Mouse (Mus musculus) Muller cell, postnatal 12 days (primary cell): ENCODE measurements around the gene Urad.

Experiments used
- DNase-seq: peaks from one replicate; pipeline ENCODE4 v3.0.0-alpha.2; 2015; ENCODE audit errors: inconsistent ontology term

Urad gene

DNA sequence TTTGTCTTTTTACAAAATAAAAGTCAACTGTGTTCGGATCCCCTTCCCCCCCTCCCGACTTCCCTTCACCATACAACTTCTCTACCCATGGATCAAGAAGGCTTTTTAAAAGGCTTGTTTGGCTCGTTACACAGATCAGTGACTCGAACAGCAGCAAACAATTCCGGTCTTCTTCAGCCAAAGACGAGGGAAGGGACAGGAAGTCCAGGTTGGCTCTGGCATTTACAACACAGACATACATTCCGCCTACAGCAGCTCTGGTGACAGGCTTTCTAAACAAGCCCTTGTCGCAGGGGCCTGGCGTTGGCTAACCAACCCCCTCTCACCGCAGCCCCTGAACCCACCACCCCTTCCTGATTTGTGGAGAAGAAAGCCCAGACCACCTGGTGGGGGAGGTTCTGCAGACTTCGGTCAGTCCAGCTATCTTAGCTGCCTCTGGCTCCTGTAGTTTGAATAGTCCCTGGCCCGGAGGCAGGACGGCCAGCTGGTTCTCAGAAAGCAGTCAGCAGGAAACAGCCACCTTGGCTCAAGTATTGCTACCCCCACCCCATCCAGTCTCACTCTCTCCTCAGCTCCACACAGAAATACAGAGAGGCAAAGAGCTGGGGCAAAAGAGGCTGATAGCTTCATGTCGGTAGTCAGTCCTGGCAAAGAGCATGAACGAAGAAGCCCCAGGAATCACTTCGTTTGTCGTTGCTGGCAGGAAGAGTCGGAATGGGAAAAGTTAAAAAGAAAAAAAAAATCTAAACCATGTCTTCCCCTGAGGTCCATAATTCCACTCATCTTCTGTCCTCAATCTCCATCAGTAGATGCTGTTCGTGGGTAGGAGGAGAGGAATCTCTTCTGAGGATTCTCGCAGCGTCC, 21.1 kb downstream of the Urad start:
- no peak for DNase-seq

DNA sequence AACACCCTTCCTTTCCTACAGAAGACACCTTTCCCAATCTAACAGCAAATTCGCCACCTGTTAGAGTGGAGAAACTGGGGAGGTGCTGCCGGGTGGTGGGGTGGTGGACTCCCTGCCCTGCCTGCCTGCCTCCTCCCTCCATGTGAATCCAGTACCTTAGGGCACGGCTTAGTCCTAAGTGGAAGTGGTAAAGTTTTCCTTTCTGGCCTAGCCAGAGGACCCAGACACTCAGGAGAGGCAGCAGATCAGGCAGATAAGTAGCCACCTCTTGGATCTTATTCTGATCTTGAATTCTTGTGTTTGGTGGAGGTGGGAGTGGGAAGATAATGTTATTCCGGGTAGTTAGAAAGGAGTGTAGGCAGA, 22.3 kb downstream of the Urad start:
- no peak for DNase-seq

DNA sequence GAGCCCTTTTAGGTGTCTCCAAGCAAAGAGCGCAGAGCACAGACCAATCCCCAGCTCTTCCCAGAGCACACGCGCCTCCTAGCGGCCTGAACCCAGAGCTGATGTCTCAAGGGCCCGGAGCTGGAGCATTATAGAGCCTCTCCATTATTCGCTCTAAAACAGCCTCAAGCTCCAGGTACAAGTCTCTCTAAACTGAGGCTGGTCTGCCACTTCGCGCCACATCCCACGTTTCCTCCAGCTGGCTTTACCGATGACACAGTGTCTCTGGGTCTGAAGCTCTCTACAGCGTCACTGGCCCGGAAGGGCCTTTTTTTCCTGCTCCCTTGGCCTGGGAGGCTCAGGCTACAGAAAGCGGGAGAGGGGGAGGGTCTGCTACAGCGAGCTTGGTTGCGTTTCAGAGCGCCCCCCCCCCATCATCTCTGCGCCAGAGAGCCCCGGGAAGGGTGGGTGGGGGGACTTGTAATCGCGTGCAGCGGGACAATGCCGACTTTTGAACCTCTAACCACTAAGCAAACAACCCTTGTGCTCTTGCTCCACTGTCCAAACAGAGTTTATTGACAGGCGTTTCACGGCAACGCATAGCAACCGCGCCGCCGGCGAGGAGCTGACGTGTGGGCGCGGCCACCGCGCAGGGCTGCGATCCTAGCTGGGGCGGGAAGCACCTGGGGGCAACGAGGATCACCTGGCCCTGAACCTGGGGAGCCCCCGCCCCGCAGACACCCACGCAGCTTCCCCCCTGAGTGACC, 22.8 kb downstream of the Urad start:
- no peak for DNase-seq

DNA sequence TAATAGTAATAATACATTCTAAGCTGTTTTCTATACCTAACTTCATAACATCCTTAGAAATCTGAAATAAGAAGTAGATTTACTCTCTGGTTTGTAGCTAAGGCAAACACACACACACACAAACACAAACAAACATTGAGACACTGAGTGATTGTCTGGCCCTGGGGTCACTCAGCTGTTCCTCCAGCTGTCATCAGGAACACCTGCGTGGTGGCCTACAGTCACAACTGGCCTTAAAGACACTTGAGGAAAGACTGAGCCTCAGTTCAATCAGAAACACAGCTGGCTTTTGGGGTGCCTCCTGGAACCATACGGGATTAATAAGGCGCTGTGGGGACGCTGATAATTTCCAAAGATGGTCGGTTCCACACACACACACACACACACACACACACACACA, 25.0 kb downstream of the Urad start:
- no peak for DNase-seq

DNA sequence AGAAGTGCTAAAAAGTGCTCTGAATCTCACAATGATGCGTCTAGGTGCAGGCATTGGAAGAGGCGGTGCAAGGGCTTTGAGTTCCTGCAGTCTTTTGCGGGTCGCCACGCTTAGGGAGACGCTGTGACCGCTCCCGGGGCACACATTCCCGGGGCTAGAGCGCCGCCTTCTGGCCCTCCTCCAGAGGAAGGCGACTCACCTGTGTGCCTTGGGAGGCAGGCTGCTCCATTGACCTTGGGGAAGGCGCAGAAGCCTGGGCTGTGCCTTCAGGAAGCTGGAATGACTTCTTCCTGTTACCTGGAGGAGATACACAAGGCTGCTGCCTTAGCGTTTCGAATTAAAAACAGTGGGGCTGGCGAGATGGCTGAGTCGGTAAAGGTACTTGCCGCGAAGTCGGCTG, 28.1 kb downstream of the Urad start:
- DNase-seq, result no peak

DNA sequence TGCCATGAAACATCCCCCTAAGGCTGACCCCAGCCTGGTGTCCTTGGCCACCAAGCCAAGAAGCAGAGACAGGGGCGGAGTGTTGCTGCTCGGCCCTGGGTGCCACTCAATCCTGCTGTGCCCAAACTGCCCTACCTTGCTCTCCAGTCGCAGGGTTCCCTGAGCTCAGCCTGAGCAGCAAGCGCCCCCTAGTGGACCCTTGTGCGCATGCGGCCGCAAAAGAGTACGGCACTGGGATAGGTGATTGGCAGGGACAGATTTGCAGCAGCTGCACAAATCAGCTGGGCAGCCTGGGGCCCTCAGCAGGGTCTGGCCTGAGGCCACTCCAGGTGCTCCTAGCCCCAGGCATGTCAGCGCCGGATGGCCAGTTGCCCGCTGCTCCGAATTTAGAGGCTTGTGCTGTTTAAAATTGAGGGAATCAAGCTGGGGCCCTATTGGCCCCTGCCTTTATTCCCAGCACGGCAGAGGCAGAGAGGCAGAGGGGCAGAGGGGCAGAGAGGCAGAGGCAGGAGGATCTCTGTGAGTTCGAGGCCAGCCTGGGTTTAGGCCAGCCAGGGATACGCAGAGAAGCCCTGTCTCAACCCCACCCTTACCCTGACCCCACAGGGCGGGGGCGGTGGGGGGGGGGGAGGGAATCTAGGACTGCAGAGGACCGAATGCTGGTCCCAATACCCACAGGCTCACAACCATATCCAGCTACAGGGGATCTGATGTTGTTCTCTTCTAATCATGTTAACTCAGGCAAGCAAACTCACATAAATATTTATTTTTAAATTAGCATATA, 28.9 kb downstream of the Urad start:
- DNase-seq, result peak; percentile 71

DNA sequence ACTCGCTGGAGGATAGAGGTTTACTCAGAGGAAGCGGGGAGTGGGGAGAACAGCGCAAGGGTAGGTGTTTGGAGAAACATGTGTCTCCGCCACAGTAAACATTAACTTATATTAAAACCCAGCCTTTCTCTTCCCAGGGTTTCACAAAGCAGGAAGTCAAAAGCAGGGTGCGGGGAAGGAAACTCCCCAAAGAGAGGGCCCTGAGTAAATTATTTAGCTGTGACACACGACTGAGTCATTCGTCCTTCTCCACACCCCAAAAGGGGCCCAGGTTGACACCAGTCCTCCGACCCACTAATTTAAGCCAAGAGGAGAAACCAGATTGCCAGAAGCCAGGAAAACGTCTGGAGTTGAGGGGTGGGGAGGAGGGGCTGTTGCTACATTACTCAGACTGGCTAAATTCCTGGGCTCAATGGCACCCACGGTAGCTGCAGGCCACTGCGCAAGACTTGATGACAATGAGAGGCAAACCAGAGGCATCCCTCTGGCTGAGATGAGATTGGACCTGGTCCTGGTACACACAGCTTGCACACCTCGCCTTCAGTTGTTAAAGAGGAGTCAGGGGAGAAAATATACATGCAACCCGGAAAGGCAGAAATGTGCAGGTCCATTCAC, 29.6 kb downstream of the Urad start:
- DNase-seq, result no peak

DNA sequence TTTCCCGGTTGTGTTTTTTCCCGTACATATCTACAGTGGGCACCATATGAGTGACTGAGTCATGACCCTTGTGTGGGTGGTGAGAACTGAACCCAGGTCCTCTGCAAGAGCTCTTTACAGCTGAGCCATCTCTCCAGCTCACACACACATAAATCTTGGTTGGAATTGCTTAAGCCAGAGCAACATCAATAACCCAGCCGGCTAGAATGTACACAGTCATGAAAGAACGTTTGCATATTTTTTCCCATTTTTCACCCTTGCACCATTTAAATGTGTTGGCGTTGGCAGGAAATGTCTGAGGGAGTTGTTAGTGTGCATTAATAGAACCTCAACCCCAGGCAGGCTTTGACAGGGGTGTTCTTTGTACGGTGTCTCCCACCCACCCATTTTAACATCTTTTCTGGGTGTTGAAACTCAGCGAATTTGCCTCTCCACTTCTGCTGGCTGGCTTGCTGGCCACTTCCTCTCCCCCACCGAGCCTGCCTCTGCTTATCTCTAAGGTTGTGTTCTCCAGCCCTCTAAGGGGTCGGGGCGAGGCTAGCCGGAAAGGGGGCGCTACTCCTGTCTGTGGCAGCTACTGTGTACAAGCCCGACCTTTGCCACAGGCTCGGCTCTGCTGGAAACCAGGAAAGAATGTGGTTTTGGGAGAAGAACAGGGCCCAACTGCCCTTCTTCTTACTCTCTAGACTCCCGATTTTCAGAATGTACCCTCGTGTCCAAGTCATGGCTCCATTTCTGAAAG, 30.3 kb downstream of the Urad start:
- DNase-seq, result no peak

DNA sequence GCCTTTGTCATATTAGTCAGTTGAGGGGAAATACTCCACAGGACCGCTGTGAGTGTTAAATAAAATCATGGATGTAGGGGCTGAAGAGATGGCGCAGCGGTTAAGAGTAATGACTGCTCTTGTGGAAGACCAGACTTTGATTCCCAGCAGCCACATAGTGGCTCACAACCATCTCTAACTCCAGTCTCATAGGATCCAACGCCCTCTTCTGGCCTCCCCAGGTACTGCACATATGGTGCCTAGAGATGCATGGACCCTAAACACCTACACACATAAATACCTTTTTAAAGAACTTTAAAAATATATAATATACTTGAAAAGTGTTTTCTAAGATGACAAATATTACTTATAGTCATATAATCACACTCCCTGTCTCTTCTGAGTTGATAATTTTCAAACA, 37.9 kb downstream of the Urad start:
- DNase-seq, result no peak

DNA sequence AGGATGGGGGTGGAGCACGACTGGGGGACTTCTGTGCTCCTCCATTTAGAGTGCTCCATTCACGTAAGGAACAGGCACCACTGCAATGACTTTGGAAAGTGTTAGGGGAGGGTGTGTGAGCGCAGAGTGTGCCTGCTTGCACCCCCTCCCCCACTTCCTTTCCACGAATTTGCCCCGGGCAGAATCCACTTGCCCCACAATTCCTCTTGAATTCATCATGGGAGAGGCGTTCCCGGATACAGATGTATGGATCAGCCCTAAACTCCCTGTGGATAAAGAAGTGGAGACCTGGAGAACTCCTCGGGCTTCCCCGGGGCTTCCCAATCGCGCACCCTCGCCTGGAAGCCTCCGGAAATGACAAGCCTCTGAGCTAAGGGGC, 44.7 kb downstream of the Urad start:
- no peak for DNase-seq

DNA sequence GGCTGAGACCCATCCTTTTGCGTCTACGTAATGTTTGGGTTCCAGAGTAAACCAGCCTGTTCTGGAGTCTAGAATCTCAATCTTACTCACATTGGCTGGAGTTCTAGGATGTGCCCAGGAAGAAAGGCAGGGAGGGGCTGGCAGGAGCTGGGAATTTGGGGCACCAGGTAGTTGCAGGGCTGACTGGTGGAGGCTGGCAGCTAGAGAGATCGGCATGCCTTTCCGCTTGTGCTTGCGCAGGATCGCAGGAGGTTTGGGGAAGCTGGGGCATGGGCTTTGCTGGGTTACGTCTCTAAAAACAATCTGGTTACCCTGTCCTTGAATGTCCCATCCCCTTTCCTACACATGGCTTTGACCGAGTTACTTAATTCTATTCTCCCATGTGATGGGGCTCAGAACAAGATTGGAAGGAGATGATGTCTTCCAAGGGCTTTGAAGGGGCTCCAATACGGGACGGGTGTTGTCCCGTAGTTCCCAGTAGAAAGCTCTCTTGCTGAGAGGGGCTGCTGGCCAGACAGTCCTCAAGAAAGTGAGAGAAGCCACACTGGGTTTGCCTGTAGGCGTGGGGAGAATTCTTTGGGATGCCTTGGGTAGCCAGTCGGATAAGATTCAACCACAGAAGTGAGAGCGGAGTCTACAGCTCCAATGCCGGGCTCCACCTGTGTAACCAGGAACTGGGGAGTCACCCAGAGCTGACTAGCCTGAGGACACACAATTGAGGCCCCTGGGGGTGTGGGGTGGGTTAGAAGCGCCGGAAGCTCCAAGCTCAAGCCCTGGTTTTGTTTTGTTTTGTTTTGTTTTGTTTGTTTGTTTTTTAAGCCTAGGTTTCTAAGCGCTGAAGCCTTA, 45.3 kb downstream of the Urad start:
- DNase-seq, result no peak

DNA sequence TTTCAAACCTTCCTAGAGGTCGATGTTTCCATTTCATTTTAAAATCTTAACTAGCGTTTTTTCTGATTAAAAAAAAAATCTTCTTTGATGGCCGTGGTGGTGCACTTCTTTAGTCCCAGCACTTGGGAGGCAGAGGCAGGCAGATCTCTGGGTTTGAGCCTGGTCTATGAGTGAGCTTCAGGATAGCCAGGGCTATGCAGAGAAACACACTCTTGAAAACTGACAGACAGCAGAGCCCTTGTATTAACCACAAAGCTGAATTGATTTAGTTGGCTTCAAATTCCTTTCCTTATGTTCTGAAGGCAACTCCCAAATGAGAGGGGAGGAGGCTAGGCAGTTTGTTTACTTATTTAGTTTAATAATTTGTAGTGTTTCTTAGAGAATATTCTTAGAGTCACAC, 46.5 kb downstream of the Urad start:
- DNase-seq, result no peak

DNA sequence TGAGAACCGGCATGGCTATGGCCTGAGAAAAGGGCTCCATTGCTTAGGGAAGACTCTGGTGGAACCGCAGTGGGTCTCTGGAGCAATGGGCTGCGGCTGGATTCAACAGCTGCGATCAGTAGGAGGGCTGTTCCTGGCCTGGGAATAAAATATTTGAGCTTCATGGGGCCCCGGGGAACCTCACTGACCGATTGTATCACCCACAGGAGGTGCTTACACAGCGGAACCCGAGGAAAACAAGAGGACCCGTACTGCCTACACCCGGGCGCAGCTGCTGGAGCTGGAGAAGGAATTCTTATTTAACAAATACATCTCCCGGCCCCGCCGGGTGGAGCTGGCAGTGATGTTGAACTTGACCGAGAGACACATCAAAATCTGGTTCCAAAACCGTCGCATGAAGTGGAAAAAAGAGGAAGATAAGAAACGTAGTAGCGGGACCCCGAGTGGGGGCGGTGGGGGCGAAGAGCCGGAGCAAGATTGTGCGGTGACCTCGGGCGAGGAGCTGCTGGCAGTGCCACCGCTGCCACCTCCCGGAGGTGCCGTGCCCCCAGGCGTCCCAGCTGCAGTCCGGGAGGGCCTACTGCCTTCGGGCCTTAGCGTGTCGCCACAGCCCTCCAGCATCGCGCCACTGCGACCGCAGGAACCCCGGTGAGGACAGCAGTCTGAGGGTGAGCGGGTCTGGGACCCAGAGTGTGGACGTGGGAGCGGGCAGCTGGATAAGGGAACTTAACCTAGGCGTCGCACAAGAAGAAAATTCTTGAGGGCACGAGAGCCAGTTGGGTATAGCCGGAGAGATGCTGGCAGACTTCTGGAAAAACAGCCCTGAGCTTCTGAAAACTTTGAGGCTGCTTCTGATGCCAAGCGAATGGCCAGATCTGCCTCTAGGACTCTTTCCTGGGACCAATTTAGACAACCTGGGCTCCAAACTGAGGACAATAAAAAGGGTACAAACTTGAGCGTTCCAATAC, 47.8 kb downstream of the Urad start:
- DNase-seq, result no peak

DNA sequence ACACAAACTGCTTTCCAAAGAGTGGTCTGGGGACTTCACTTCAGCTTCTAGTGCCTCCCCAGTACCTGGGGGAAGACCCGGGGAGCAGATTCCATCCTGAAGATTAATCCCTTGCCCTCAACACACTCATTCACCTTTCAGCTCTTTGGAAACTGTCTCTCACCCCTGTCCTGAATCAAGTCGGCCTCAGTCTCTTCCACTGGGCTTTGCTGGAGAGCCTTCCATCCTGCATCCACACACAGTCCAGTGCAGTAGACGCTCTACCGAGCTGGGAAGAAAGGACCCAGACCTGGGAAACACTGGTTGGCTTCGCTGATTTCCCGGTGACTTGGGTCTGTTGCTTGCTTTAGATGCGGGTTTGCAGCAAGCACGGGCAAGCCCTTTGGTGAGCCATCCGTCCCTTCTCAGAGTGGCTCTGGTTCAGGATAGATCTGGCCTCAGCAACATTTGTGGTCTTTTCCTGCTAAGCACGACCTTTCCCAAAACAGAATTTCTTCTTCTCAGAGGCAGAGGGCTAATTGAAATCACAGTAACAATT, 49.4 kb downstream of the Urad start:
- no peak for DNase-seq

DNA sequence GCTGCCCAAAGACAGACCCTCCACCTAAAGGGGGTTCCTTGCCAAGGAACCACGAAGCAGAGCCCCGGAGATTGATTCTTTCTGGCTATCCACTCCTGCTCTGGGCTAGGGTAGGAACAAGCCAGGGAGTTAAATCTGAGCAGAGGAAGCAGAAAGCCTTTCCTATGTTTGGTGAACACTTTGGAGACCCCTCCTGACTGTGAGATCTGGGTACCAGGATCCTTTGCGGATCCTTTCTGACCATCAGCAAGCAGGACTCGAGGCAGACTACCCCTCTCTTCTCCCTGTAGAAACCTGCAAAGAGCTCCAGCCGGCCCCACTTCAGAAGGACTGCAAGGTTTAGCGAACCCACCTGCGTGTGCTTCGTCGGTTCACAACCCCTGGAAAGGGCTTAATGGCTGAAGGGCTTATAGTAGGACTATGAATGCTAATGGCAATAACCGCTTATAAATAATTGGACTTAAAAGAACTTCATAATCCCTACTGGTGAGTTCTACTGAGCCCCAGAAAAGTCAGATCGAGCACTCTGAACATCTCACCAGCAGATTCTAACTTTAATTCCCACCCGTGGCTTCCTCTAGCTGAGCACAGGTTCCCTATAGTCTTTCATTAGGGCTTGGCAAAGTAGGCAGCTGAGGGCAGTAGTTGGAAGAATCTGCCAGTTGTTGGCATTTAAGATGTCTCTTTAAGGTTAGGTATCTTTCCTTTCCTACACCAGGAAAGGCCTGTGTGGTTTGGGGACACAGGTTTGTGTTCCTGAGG, 50.0 kb downstream of the Urad start:
- no peak for DNase-seq

DNA sequence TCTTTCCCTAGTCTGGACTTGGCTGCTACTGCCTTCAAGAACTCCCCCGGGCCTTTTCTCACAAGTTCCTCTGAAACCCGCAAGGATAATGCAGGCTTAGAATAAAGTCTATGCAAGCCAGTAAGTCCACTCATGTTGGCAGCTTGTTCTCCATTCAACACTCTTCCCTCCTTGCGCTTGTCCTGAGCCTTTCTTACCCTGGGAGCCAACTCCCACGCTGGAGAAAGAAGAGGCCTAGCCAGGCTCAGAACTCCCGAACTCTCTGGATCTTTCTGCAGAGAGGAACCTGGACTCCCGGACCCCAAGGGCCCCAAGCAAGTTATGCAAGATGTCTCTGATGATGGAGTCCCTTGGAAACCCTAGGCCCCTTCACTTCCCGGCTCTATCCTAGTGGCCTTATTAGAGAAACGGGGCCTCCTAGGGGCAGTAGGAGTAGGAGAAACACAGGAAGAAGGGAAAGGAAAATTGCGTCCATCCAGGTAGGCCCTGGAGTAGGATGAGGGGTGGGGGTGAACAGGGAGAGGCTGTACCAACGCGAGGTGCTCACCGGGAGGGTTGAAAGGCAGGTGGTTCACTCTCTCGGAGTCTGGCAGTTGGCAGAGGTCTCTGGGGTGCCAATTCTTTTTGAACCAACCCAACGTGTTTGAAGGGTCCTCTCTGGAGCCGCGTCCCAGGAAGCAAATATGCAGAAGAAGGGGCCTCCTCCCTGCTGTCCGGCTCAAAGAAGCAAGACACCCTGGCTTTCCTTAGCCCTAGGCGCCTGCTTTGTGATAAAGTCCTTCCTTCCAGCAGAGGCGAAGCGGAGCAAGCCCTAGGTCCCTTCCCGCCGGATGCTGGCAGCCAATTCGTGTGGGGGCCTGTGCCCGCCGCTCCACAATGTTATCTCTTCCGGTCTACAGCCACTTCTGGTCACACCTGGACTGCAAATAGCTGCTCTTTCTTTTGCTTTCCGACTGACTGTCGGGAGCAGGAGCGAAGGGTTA, 51.3 kb downstream of the Urad start:
- DNase-seq, result no peak
